Mouse (Mus musculus): Measurements from ENCODE around the gene Tfdp2.
"Not testable (repeated sequence)": the region's sequence is repeated elsewhere in the genome, so short reads cannot be mapped to it uniquely, and the experiment has no call there.

Gene Tfdp2

GRCm38 (mm10) chr9:96312074-96312473, 116.0 kb downstream of the Tfdp2 start:
- no peak for DNase-seq

GRCm38 (mm10) chr9:96319333-96319732, 123.3 kb downstream of the Tfdp2 start:
- DNase-seq, result no peak

- DNase-seq, result no peak
These were observed 124.5 kb downstream of the Tfdp2 start for GRCm38 (mm10) chr9:96320551-96320980.

GRCm38 (mm10) chr9:96322411-96323152, 126.5 kb downstream of the Tfdp2 start:
- no peak for DNase-seq

- peak; percentile 31 to 58 for DNase-seq
These were observed 128.4 kb downstream of the Tfdp2 start for GRCm38 (mm10) chr9:96324502-96324901.

GRCm38 (mm10) chr9:96326496-96326923, 130.4 kb downstream of the Tfdp2 start:
- DNase-seq, result peak; percentile 11 to 14

- no peak for DNase-seq
These were observed 132.2 kb downstream of the Tfdp2 start for GRCm38 (mm10) chr9:96328226-96328625.

- DNase-seq, result no peak
These were observed 135.1 kb downstream of the Tfdp2 start for GRCm38 (mm10) chr9:96331146-96331545.

- no peak for DNase-seq
These were observed 149.7 kb downstream of the Tfdp2 start for GRCm38 (mm10) chr9:96345750-96346149.

GRCm38 (mm10) chr9:96348885-96349284, 152.8 kb downstream of the Tfdp2 start:
- no peak for DNase-seq

GRCm38 (mm10) chr9:96350010-96350409, 153.9 kb downstream of the Tfdp2 start:
- peak; percentile 51 to 65 for DNase-seq

GRCm38 (mm10) chr9:96350476-96350875, 154.4 kb downstream of the Tfdp2 start:
- DNase-seq, result no peak

GRCm38 (mm10) chr9:96351771-96352170, 155.7 kb downstream of the Tfdp2 start:
- not testable (repeated sequence) for DNase-seq

GRCm38 (mm10) chr9:96353121-96353769, 157.2 kb downstream of the Tfdp2 start:
- no peak for DNase-seq

GRCm38 (mm10) chr9:96353799-96354198, 157.7 kb downstream of the Tfdp2 start:
- no peak for DNase-seq

- DNase-seq, result no peak
These were observed 164.0 kb downstream of the Tfdp2 start for GRCm38 (mm10) chr9:96360056-96360455.

- peak; percentile 61 to 67 for DNase-seq
These were observed 167.6 kb downstream of the Tfdp2 start for GRCm38 (mm10) chr9:96363581-96364140.

GRCm38 (mm10) chr9:96364141-96364838, 168.2 kb downstream of the Tfdp2 start, which contains the start of gene Atp1b3:
Gene Atp1b3 (minus strand): TSS chr9:96364442.
- DNase-seq, result peak; percentile 96 to 99

GRCm38 (mm10) chr9:96365271-96365872, 169.3 kb downstream of the Tfdp2 start:
- DNase-seq, result no peak

GRCm38 (mm10) chr9:96369654-96370384, 173.7 kb downstream of the Tfdp2 start:
- no peak for DNase-seq

GRCm38 (mm10) chr9:96371075-96371474, 175.0 kb downstream of the Tfdp2 start:
- DNase-seq, result no peak
